Mouse (Mus musculus): ENCODE measurements around the gene Olfr418.
"Not testable (repeated sequence)": the region's sequence is repeated elsewhere in the genome, so short reads cannot be mapped to it uniquely, and the experiment has no call there.

DNA sequence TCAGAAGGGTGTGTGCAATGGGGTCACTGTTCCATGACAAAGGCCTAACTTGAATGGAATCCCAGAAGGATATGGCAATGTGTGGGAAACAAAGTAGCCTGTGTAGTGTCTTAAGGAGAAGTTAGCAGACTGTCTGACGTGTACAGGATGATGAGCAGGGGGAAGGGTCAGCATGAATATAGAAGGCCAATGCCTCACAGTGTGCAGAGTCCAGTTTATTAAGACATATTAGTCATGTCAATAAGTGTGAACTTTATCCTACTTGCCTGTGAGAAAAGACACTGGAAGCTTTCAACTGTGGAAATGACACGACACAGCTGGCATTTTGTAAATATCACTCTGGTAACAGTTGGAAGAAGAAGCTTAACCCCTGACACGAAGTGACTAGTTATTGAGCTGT lies 37.0 kb downstream of the Olfr418 start:
- TF ChIP-seq POLR2A (IDR thresholded peaks at IDR 0.05; ENCODE audit: borderline replicate concordance, control insufficient read depth, low read depth, low read length); CTCF (IDR thresholded peaks at IDR 0.05; ENCODE audit: control insufficient read depth, insufficient read depth, low read length): not testable (repeated sequence)

All from bone marrow, adult 2 months (tissue).